Mouse (Mus musculus) stomach, embryonic 15.5 days (tissue): ENCODE data around the gene Btg2. TPM values are rescaled to one million over a fixed set of nuclear protein-coding genes. Genes with fewer than 3 reads are reported as not detected.
A peak's percentile ranks its signal among the peaks of the same experiment; 100 is the strongest.

ENCODE experiments used
- ATAC-seq: fragments of 200-750 bp; cut with Nextera tagmentation; 2 replicates; pipeline ENCODE4 v1.8.0; 2017; ENCODE audit warnings: low read depth, moderate number of reproducible peaks, moderate TSS enrichment; ENCODE audit not compliant: insufficient read depth, low FRiP score
- H3K27ac ChIP-seq: fragments of 300-500 bp; sonication (generic); 2 replicates; pipeline ENCODE4 v1.5.1; 2015; ENCODE audit warnings: mild to moderate bottlenecking, inconsistent platforms
- H3K27me3 ChIP-seq: fragments of 300-500 bp; sonication (generic); replicated peaks from 2 replicates; pipeline ENCODE4 v1.6.1; 2015; ENCODE audit warnings: inconsistent platforms
- H3K36me3 ChIP-seq: fragments of 300-500 bp; sonication (generic); 2 replicates; pipeline ENCODE4 v1.6.1; 2015; ENCODE audit warnings: inconsistent platforms
- H3K4me1 ChIP-seq: fragments of 300-500 bp; sonication (generic); 2 replicates; pipeline ENCODE4 v1.6.1; 2015; ENCODE audit warnings: inconsistent platforms
- H3K4me2 ChIP-seq: fragments of 300-500 bp; sonication (generic); 2 replicates; pipeline ENCODE4 v1.6.1; 2015; ENCODE audit warnings: mild to moderate bottlenecking, inconsistent platforms
- H3K4me3 ChIP-seq: fragments of 300-500 bp; sonication (generic); replicated peaks from 2 replicates; pipeline ENCODE4 v1.5.1; 2015; ENCODE audit warnings: inconsistent platforms
- H3K9ac ChIP-seq: fragments of 300-500 bp; sonication (generic); 2 replicates; pipeline ENCODE4 v1.6.1; 2015; ENCODE audit warnings: inconsistent platforms
- H3K9me3 ChIP-seq: fragments of 300-500 bp; sonication (generic); 2 replicates; pipeline ENCODE4 v1.6.1; 2016; ENCODE audit warnings: inconsistent platforms
- WGBS: fragments of 180-500 bp; shearing (Covaris S2); methylation state at CpG from one replicate; pipeline ENCODE4 v1.1.7; 2015; 5-methylcytosine and 5-hydroxymethylcytosine counted together
- polyA plus RNA-seq: library from polyadenylated mRNA; unstranded; fragments of >200 nt; fragmentation: Nextera tagmentation; extraction: Ambion mirVana; gene quantifications from 2 replicates; pipeline ENCODE4 v1.2.1, GENCODE M21; 2015

Gene Btg2
- polyA plus RNA-seq, 1 experiment from 2014 or later, result 72.4 TPM

- Histone ChIP-seq H3K4me2 (no peak overlapping the region), H3K36me3 (no peaks in the 10 kb centered on the region), H3K4me1 (no peaks in the 10 kb centered on the region), H3K4me3 (no peak overlapping the region), H3K9ac (no peak overlapping the region), H3K27ac (no peak overlapping the region), H3K27me3 (no peaks in the 10 kb centered on the region; the same call in 1 of the 2 replicates), H3K9me3 (no peaks in the 10 kb centered on the region)
- ATAC-seq, result no peak
- 68% methylated on average over 6 of the region's 6 CpGs for WGBS
These were observed 29.4 kb downstream of the Btg2 start for GRCm38 (mm10) chr1:134049542-134049941.

- H3K4me1 ChIP-seq, result no peaks in the 10 kb centered on the region
- H3K4me3 ChIP-seq, result no peak overlapping the region
- no peak overlapping the region for H3K27ac ChIP-seq
- no peak for ATAC-seq
- H3K36me3 ChIP-seq, result no peaks in the 10 kb centered on the region
- no peak overlapping the region for H3K4me2 ChIP-seq
- no peaks in the 10 kb centered on the region for H3K9me3 ChIP-seq
- no peak overlapping the region for H3K9ac ChIP-seq
- no peaks in the 10 kb centered on the region; the same call in 1 of the 2 replicates for H3K27me3 ChIP-seq
- WGBS, result 2% methylated on average over 5 of the region's 5 CpGs
These were observed 30.2 kb downstream of the Btg2 start for GRCm38 (mm10) chr1:134048759-134049158.

DNA sequence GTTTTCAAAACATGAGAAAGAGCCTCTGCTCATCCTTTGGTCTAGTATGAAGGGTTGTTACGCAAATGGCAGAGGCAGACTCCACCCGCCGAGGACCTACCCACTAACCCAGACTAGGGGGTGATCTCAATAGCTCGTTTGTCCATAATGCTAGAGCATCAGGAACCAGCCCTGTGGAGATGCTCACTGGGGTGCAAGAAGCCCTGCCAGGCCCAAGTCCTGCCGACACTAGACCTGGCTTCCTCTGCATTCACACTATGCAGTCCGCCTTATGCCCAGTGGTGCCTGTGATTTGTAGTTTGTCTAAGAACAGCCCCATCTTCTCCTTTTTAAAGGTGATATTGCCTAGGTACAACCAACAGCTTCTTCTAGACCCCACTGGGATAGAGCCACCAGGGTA lies 31.5 kb downstream of the Btg2 start:
- Histone ChIP-seq H3K9ac (no peak overlapping the region), H3K27me3 (no peaks in the 10 kb centered on the region; the same call in 1 of the 2 replicates), H3K36me3 (no peaks in the 10 kb centered on the region), H3K4me3 (no peak overlapping the region), H3K9me3 (no peaks in the 10 kb centered on the region), H3K4me2 (no peak overlapping the region), H3K27ac (no peak overlapping the region), H3K4me1 (no peaks in the 10 kb centered on the region)
- 81% methylated on average over 6 of the region's 6 CpGs for WGBS
- no peak for ATAC-seq

DNA sequence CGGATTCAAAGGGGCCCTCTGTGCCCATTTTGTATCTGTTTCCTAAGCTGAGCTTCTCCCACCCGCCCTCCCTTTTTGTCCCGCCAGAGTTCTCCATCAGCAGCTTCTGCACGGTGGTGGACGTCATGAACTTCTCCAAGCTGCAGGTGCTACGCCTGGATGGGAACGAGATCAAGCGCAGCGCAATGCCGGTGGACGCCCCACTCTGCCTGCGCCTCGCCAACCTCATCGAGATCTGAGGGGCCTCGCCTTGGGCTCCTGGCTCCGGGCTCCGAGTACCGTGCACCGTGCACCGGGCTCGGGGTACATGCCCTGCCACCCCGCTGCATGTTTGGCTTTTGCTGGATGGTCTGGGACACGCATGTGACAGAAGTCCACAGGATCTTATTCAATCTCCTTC lies 32.5 kb downstream of the Btg2 start:
- no peaks in the 10 kb centered on the region for H3K36me3 ChIP-seq
- H3K4me1 ChIP-seq, result no peaks in the 10 kb centered on the region
- 27% methylated on average over 23 of the region's 23 CpGs for WGBS
- H3K9me3 ChIP-seq, result no peaks in the 10 kb centered on the region
- H3K9ac ChIP-seq, result no peak overlapping the region
- no peak for ATAC-seq
- no peak overlapping the region for H3K27ac ChIP-seq
- no peaks in the 10 kb centered on the region; the same call in 1 of the 2 replicates for H3K27me3 ChIP-seq
- peak overlapping the region; percentile 48 for H3K4me2 ChIP-seq
- H3K4me3 ChIP-seq, result 0 out of 2 replicates have a peak overlapping the region, but pooled peaks have one; percentile 18

DNA sequence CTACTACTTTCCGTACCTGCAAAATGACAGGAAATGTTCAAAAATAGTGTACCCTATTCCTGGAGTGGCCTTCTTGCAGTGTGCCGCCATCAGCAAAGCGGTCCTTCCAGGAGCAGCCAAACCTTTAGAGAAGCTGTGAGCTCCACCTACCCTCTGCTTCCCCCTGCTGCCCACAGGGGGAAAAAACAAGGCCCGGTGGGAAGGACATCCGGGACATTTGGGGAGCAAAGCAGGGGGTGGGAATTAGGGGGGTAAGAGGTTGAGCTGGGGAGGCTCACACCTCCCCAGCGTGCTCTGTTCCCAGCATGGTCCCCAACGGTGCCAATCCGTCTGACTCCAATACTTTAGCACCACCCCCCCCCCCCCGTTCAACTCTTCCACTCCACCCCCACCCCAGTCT lies 32.9 kb downstream of the Btg2 start:
- Histone ChIP-seq H3K36me3 (no peaks in the 10 kb centered on the region), H3K9ac (no peak overlapping the region), H3K4me1 (no peaks in the 10 kb centered on the region), H3K27me3 (no peaks in the 10 kb centered on the region; the same call in 1 of the 2 replicates), H3K9me3 (no peaks in the 10 kb centered on the region), H3K4me3 (0 out of 2 replicates have a peak overlapping the region, but pooled peaks have one; percentile 18), H3K27ac (no peak overlapping the region), H3K4me2 (peak overlapping the region; percentile 48)
- 4% methylated on average over 9 of the region's 9 CpGs for WGBS
- ATAC-seq, result peak; percentile 70

- H3K27ac ChIP-seq, result no peak overlapping the region
- 84% methylated on average over 6 of the region's 6 CpGs for WGBS
- no peak overlapping the region for H3K4me3 ChIP-seq
- H3K4me1 ChIP-seq, result no peaks in the 10 kb centered on the region
- H3K9ac ChIP-seq, result no peak overlapping the region
- H3K27me3 ChIP-seq, result no peaks in the 10 kb centered on the region; the same call in 1 of the 2 replicates
- no peak for ATAC-seq
- H3K4me2 ChIP-seq, result no peak overlapping the region
- no peaks in the 10 kb centered on the region for H3K36me3 ChIP-seq
- H3K9me3 ChIP-seq, result no peaks in the 10 kb centered on the region
These were observed 34.1 kb downstream of the Btg2 start for GRCm38 (mm10) chr1:134044805-134045204.

- Histone ChIP-seq H3K9me3 (no peaks in the 10 kb centered on the region), H3K9ac (no peak overlapping the region), H3K27me3 (no peaks in the 10 kb centered on the region; the same call in 1 of the 2 replicates), H3K4me3 (no peak overlapping the region), H3K4me2 (no peak overlapping the region), H3K27ac (no peak overlapping the region), H3K4me1 (peaks cover 3% of the 10 kb centered on the region; the same call in 1 of the 2 replicates), H3K36me3 (no peaks in the 10 kb centered on the region)
- no peak for ATAC-seq
- 31% methylated on average over 1 of the region's 1 CpGs for WGBS
These were observed 36.6 kb downstream of the Btg2 start for GRCm38 (mm10) chr1:134042341-134042740.

DNA sequence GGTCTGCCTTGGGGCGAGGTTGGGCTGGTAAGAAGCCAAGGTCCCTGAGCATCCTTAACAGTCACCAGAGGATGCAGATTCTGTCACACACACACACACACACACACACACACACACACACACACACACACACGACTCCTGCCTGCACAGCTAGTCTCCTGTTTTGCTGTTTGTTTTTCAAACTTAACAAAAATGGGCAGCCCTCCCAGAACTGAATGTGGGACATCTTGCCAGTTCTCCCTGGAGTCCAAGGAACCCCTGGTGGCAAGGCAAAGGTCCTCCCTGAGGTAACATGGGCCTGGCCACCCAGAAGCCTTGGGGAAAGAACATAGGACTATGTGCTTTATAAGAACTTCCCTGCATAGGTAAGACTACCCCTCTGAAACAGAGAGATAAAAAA lies 37.0 kb downstream of the Btg2 start:
- H3K27ac ChIP-seq, result no peak overlapping the region

GRCm38 (mm10) chr1:134039361-134039760 lies 39.6 kb downstream of the Btg2 start:
- Histone ChIP-seq H3K27me3 (no peaks in the 10 kb centered on the region), H3K27ac (no peak overlapping the region), H3K9ac (no peak overlapping the region), H3K4me1 (peaks cover 10% of the 10 kb centered on the region; the same call in 1 of the 2 replicates), H3K9me3 (no peaks in the 10 kb centered on the region), H3K4me3 (no peak overlapping the region), H3K36me3 (no peaks in the 10 kb centered on the region), H3K4me2 (no peak overlapping the region)
- no peak for ATAC-seq
- WGBS, result 77% methylated on average over 2 of the region's 2 CpGs

More for the DNA sequence above, 37.0 kb downstream of the Btg2 start:
- no peak for ATAC-seq
- Histone ChIP-seq H3K36me3 (no peaks in the 10 kb centered on the region), H3K4me1 (peaks cover 7% of the 10 kb centered on the region; the same call in 1 of the 2 replicates), H3K4me3 (no peak overlapping the region), H3K9ac (no peak overlapping the region), H3K4me2 (no peak overlapping the region), H3K27me3 (no peaks in the 10 kb centered on the region; the same call in 1 of the 2 replicates), H3K9me3 (no peaks in the 10 kb centered on the region)
- 54% methylated on average over 2 of the region's 2 CpGs for WGBS

DNA sequence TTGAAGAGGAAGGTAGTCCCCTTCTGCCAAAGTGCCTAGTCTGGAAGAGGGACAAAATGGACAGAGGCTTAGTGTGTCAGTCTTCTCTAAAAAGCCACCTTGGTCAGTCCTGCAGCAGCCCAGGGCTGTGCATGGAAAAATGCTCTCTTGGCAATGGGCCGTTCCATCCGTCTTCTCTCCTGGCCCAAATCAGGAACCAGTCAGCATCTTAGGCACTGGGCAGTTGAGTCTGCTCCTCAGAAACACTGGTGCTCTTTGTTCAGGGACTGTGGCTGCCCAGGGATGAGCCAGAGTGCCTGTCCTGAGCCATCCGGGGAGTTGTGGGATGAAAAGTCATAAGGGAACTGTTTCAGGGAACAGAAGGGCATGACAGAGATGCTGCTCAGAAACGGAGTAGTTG lies 40.6 kb downstream of the Btg2 start:
- no peak for ATAC-seq
- 78% methylated on average over 4 of the region's 4 CpGs for WGBS
- Histone ChIP-seq H3K36me3 (no peaks in the 10 kb centered on the region), H3K27me3 (no peaks in the 10 kb centered on the region), H3K9ac (no peak overlapping the region), H3K4me1 (peaks cover 10% of the 10 kb centered on the region; the same call in 1 of the 2 replicates), H3K27ac (no peak overlapping the region), H3K4me2 (no peak overlapping the region), H3K4me3 (no peak overlapping the region), H3K9me3 (no peaks in the 10 kb centered on the region)

- ATAC-seq, result no peak
- Histone ChIP-seq H3K4me1 (peaks cover 10% of the 10 kb centered on the region; the same call in 1 of the 2 replicates), H3K4me2 (peak within 1 kb of the TSS; percentile 3), H3K9ac (no peak within 1 kb of the TSS), H3K36me3 (no peaks in the 10 kb centered on the region), H3K27ac (no peak within 1 kb of the TSS), H3K4me3 (no peak within 1 kb of the TSS), H3K27me3 (no peaks in the 10 kb centered on the region), H3K9me3 (no peaks in the 10 kb centered on the region)
- 22% methylated on average over 9 of the region's 9 CpGs for WGBS
These were observed 41.7 kb downstream of the Btg2 start, which contains the start of gene Fmod for GRCm38 (mm10) chr1:134037172-134037571. TSS of gene Fmod (plus strand) at chr1:134037254.

GRCm38 (mm10) chr1:134036492-134036891 lies 42.4 kb downstream of the Btg2 start:
- no peak for ATAC-seq

More at GRCm38 (mm10) chr1:134036492-134036891, 42.4 kb downstream of the Btg2 start:
- Histone ChIP-seq H3K27ac (no peak overlapping the region), H3K4me3 (no peak overlapping the region), H3K9ac (no peak overlapping the region), H3K4me2 (no peak overlapping the region), H3K9me3 (no peaks in the 10 kb centered on the region), H3K27me3 (no peaks in the 10 kb centered on the region), H3K36me3 (no peaks in the 10 kb centered on the region), H3K4me1 (peaks cover 10% of the 10 kb centered on the region; the same call in 1 of the 2 replicates)
- 59% methylated on average over 2 of the region's 2 CpGs for WGBS
